Mouse (Mus musculus) right cerebral cortex, postnatal 10 days (tissue): Measurements from ENCODE around the gene Rreb1.

Experiments
- DNase-seq, 2 experiments: peaks; one replicate each; pipeline ENCODE4 v3.0.0; 2021; ENCODE audit warnings: low spot score in 2 of 2

Gene Rreb1

GRCm38 (mm10) chr13:37778147-37778593 lies at the start of gene Rreb1:
Gene Rreb1, plus strand, starts transcription at chr13:37778400.
- peak; percentile 55 to 68 for DNase-seq

GRCm38 (mm10) chr13:37728551-37728950 lies 49.6 kb upstream of the Rreb1 start:
- DNase-seq = no peak

GRCm38 (mm10) chr13:37731914-37732693 lies 46.1 kb upstream of the Rreb1 start:
- DNase-seq = no peak

- no peak for DNase-seq
These were observed 43.7 kb upstream of the Rreb1 start for GRCm38 (mm10) chr13:37734501-37734900.

- DNase-seq = no peak
These were observed 38.1 kb upstream of the Rreb1 start for GRCm38 (mm10) chr13:37740111-37740510.

GRCm38 (mm10) chr13:37740752-37741151 lies 37.4 kb upstream of the Rreb1 start:
- no peak for DNase-seq

GRCm38 (mm10) chr13:37742248-37742647 lies 36.0 kb upstream of the Rreb1 start:
- no peak for DNase-seq

GRCm38 (mm10) chr13:37747504-37747903 lies 30.7 kb upstream of the Rreb1 start:
- peak in 1 of 2 experiments; percentile 27 for DNase-seq

- DNase-seq = peak; percentile 44 to 66
These were observed 28.7 kb upstream of the Rreb1 start for GRCm38 (mm10) chr13:37749485-37749884.

- peak; percentile 43 to 62 for DNase-seq
These were observed 26.8 kb upstream of the Rreb1 start for GRCm38 (mm10) chr13:37751154-37751950.

GRCm38 (mm10) chr13:37759341-37760012 lies 18.7 kb upstream of the Rreb1 start:
- DNase-seq = no peak

GRCm38 (mm10) chr13:37760013-37760342 lies 18.2 kb upstream of the Rreb1 start:
- no peak for DNase-seq

GRCm38 (mm10) chr13:37760373-37760772 lies 17.8 kb upstream of the Rreb1 start:
- DNase-seq = no peak

GRCm38 (mm10) chr13:37760957-37761941 lies 17.0 kb upstream of the Rreb1 start:
- peak; percentile 50 to 53 for DNase-seq

GRCm38 (mm10) chr13:37763800-37764407 lies 14.3 kb upstream of the Rreb1 start:
- DNase-seq = no peak

GRCm38 (mm10) chr13:37769777-37770176 lies 8.4 kb upstream of the Rreb1 start:
- no peak for DNase-seq

- no peak for DNase-seq
These were observed 4.7 kb upstream of the Rreb1 start for GRCm38 (mm10) chr13:37773476-37773875.

GRCm38 (mm10) chr13:37776675-37777074 lies 1.5 kb upstream of the Rreb1 start:
- DNase-seq = no peak

- DNase-seq = peak in 1 of 2 experiments; percentile 22
These were observed 651 bp upstream of the Rreb1 start for GRCm38 (mm10) chr13:37777351-37778146.
